Mouse (Mus musculus): ENCODE results near the gene Cacna1s.

- TF ChIP-seq CTCF (IDR thresholded peaks at IDR 0.05; ENCODE audit: low read depth, low read length) (no peak), POLR2A (IDR thresholded peaks at IDR 0.05; ENCODE audit: borderline replicate concordance, low read depth, low read length) (no peak)
These were observed 25.1 kb downstream of the Cacna1s start for GRCm38 (mm10) chr1:136077656-136078055.
